Mouse (Mus musculus) stomach, embryonic 14.5 days (tissue): ENCODE results near the gene Plcg2. TPM values are rescaled to one million over a fixed set of nuclear protein-coding genes. Genes with fewer than 3 reads are reported as not detected.

Experiments used
- ATAC-seq: fragments of 200-750 bp; cut with Nextera tagmentation; 2 replicates; pipeline ENCODE4 v1.8.0; 2017; ENCODE audit warnings: low read depth, moderate TSS enrichment; ENCODE audit not compliant: insufficient number of reproducible peaks, insufficient read depth, low FRiP score
- H3K27ac ChIP-seq: fragments of 300-500 bp; sonication (generic); 2 replicates; pipeline ENCODE4 v1.5.1; 2014; ENCODE audit warnings: mild to moderate bottlenecking, low read length, moderate library complexity, mixed read lengths
- H3K27me3 ChIP-seq: fragments of 300-500 bp; sonication (generic); 2 replicates; pipeline ENCODE4 v1.6.1; 2014; ENCODE audit warnings: low read length, control low read depth, mixed read lengths; ENCODE audit not compliant: control insufficient read depth, insufficient read depth
- H3K36me3 ChIP-seq: fragments of 300-500 bp; sonication (generic); 2 replicates; pipeline ENCODE4 v1.6.1; 2014; ENCODE audit warnings: mild to moderate bottlenecking, control low read depth, low read length, moderate library complexity, mixed read lengths; ENCODE audit not compliant: control insufficient read depth, insufficient read depth
- H3K4me1 ChIP-seq: fragments of 300-500 bp; sonication (generic); 2 replicates; pipeline ENCODE4 v1.6.1; 2014; ENCODE audit warnings: low read length, control low read depth, mixed read lengths; ENCODE audit not compliant: control insufficient read depth, insufficient read depth
- H3K4me2 ChIP-seq: fragments of 300-500 bp; sonication (generic); replicated peaks from 2 replicates; pipeline ENCODE4 v1.6.1; 2014; ENCODE audit warnings: low read depth, low read length, control low read depth
- H3K4me3 ChIP-seq: fragments of 300-500 bp; sonication (generic); 2 replicates; pipeline ENCODE4 v1.5.1; 2014; ENCODE audit warnings: low read depth, low read length, control low read depth
- H3K9ac ChIP-seq: fragments of 300-500 bp; sonication (generic); replicated peaks from 2 replicates; pipeline ENCODE4 v1.6.1; 2014; ENCODE audit warnings: low read depth, mild to moderate bottlenecking, control low read depth, low read length, moderate library complexity, mixed read lengths
- H3K9me3 ChIP-seq: fragments of 300-500 bp; sonication (generic); 2 replicates; pipeline ENCODE4 v1.6.1; 2016; ENCODE audit warnings: low read depth, low read length, control low read depth; ENCODE audit not compliant: control insufficient read depth
- WGBS: fragments of 180-500 bp; shearing (Covaris S2); extraction: QIAGEN DNeasy Blood & Tissue Kit; methylation state at CpG from one replicate; pipeline ENCODE4 v1.1.7; 2014; 5-methylcytosine and 5-hydroxymethylcytosine counted together
- polyA plus RNA-seq: library from polyadenylated mRNA; unstranded; fragments of >200 nt; fragmentation: Nextera tagmentation; extraction: Ambion mirVana; gene quantifications from 2 replicates; pipeline ENCODE4 v1.2.1, GENCODE M21; 2014

The Plcg2 gene
- polyA plus RNA-seq, 1 experiment from 2014 or later, result 3.1 TPM

- no peak overlapping the region for H3K9ac ChIP-seq
- H3K4me1 ChIP-seq, result no peaks in the 10 kb centered on the region
- H3K9me3 ChIP-seq, result no peaks in the 10 kb centered on the region
- no peaks in the 10 kb centered on the region for H3K36me3 ChIP-seq
- no peak for ATAC-seq
- no peak overlapping the region for H3K27ac ChIP-seq
- WGBS, result 64% methylated on average over 9 of the region's 9 CpGs
- H3K27me3 ChIP-seq, result no peaks in the 10 kb centered on the region
- H3K4me2 ChIP-seq, result no peak overlapping the region
- no peak overlapping the region for H3K4me3 ChIP-seq
These were observed 78.2 kb downstream of the Plcg2 start for GRCm38 (mm10) chr8:117576291-117576785.

- H3K4me1 ChIP-seq, result no peaks in the 10 kb centered on the region
- no peak for ATAC-seq
- no peak overlapping the region for H3K27ac ChIP-seq
- H3K4me2 ChIP-seq, result no peak overlapping the region
- no peaks in the 10 kb centered on the region for H3K9me3 ChIP-seq
- no peak overlapping the region for H3K4me3 ChIP-seq
- no peak overlapping the region for H3K9ac ChIP-seq
- H3K27me3 ChIP-seq, result no peaks in the 10 kb centered on the region
- 75% methylated on average over 6 of the region's 6 CpGs for WGBS
- no peaks in the 10 kb centered on the region for H3K36me3 ChIP-seq
These were observed 79.0 kb downstream of the Plcg2 start for GRCm38 (mm10) chr8:117577059-117577458.

DNA sequence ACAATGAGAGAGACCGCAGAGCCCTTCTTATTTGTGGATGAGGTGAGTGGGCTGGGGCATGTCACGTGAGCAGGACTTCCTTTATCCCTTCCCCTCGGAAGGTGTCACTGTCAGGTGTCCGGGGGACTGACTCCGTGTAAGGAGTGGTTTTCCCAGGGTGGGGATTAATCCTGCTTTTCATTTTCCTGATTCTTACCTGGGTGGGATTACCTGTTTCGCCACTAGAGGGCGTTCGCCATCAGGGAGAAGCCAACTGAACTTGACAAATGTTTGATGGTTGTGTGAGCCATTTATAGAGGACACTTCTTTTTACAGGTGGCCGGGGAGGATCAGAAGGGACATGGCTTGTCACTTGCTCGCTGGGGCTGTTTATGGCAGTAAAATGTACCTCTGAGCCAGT is 79.8 kb downstream of the Plcg2 start:
- Histone ChIP-seq H3K27ac (no peak overlapping the region), H3K9ac (no peak overlapping the region), H3K4me3 (no peak overlapping the region), H3K4me2 (no peak overlapping the region), H3K9me3 (peaks cover 3% of the 10 kb centered on the region; the same call in 1 of the 2 replicates), H3K4me1 (no peaks in the 10 kb centered on the region), H3K36me3 (no peaks in the 10 kb centered on the region), H3K27me3 (no peaks in the 10 kb centered on the region)
- no peak for ATAC-seq
- WGBS, result 52% methylated on average over 10 of the region's 10 CpGs

DNA sequence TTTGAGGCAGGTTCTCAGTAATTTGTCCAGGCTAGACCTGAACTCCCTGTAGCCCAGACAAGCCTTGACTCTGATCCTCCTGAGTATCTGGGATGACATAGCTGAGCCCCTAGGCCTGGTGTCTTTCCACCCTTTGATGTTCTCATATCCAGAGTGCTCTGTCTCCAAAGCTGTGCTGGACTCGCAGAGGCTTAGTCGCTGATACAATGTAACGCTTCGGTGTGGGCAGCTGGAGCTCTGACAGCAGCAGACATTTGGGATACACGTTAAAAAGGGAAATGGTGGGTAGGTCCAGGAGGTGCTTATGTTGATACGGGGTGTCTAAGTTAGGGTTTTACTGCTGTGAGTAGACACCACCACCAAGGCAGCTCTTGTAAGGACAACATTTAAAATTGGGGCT is 80.8 kb downstream of the Plcg2 start:
- ATAC-seq, result no peak
- 86% methylated on average over 6 of the region's 6 CpGs for WGBS
- peaks cover 3% of the 10 kb centered on the region; the same call in 1 of the 2 replicates for H3K9me3 ChIP-seq
- no peak overlapping the region for H3K9ac ChIP-seq
- H3K4me2 ChIP-seq, result no peak overlapping the region
- H3K27me3 ChIP-seq, result no peaks in the 10 kb centered on the region
- H3K4me1 ChIP-seq, result no peaks in the 10 kb centered on the region
- H3K27ac ChIP-seq, result no peak overlapping the region
- no peak overlapping the region for H3K4me3 ChIP-seq
- no peaks in the 10 kb centered on the region for H3K36me3 ChIP-seq

DNA sequence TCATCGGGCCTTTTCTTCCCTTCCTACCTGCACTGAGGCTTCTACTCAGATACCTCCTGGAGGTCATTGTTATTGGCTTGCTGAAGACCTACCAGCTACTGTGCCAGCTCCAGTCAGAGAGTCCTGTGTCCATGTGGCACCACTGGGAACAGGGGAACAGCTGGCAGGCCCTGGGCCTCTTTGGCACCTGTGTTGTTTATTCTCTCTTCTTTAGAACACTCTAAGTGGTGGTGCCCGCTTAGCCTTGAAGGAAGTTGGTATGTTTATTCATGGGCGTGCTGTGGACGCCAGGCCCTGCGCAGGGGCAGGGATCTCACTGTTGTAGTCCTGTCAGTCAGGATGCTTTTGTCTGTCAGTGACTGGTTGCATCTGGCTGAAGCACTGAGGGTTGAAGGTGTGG is 95.8 kb downstream of the Plcg2 start:
- H3K4me1 ChIP-seq, result no peaks in the 10 kb centered on the region
- no peaks in the 10 kb centered on the region for H3K36me3 ChIP-seq
- no peak overlapping the region for H3K27ac ChIP-seq
- no peak overlapping the region for H3K4me2 ChIP-seq
- no peak for ATAC-seq
- H3K27me3 ChIP-seq, result no peaks in the 10 kb centered on the region
- H3K4me3 ChIP-seq, result no peak overlapping the region
- H3K9me3 ChIP-seq, result no peaks in the 10 kb centered on the region
- no peak overlapping the region for H3K9ac ChIP-seq
- 75% methylated on average over 5 of the region's 5 CpGs for WGBS

DNA sequence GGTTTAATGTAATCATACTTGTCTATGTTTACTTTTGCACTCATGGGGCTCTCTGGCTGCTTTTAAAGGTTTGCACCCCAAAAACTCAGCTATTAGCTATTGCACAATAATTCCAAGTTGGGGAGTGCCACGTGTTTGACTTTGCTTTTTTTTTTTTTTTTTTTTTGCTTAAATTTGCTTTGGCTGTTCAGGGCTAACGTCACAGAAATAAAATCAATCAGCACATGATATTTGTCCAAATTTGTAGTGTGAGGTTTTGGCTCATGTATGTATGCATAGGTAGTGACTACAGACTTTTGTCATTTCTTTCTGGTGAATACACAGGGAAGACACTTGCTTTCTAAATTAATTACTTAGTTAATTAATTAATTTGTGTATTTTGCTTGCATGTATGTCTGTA is 96.9 kb downstream of the Plcg2 start:
- Histone ChIP-seq H3K9me3 (no peaks in the 10 kb centered on the region), H3K9ac (no peak overlapping the region), H3K36me3 (no peaks in the 10 kb centered on the region), H3K4me1 (no peaks in the 10 kb centered on the region), H3K27ac (no peak overlapping the region), H3K4me3 (no peak overlapping the region), H3K27me3 (no peaks in the 10 kb centered on the region), H3K4me2 (no peak overlapping the region)
- 61% methylated on average over 2 of the region's 2 CpGs for WGBS
- no peak for ATAC-seq

DNA sequence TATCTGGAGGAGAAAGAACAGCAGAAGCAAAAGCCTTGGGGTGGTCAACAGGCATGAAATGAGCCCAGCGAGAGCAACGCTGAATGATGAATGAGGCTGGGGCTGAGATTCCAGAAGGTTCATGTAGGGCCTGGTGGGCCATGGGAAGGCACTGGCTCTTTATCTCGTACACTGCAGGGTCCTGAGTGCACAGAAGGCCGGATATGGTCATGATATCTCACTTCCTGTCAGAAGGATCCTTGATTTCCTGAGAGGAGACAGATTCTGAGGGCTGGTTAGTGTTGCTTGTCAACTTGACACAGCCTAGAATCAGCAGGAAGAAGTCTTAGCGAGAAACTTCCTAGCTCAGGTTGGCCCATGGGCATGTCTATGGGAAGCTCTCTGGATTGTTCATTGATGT is 98.7 kb downstream of the Plcg2 start:
- H3K9ac ChIP-seq, result no peak overlapping the region
- no peaks in the 10 kb centered on the region for H3K27me3 ChIP-seq
- H3K27ac ChIP-seq, result no peak overlapping the region
- H3K4me3 ChIP-seq, result no peak overlapping the region
- no peak for ATAC-seq
- no peaks in the 10 kb centered on the region for H3K4me1 ChIP-seq
- 76% methylated on average over 5 of the region's 5 CpGs for WGBS
- H3K4me2 ChIP-seq, result no peak overlapping the region
- no peaks in the 10 kb centered on the region for H3K9me3 ChIP-seq
- no peaks in the 10 kb centered on the region for H3K36me3 ChIP-seq

GRCm38 (mm10) chr8:117600839-117601238 is 102.7 kb downstream of the Plcg2 start:
- WGBS, result 76% methylated on average over 13 of the region's 13 CpGs
- no peak overlapping the region for H3K9ac ChIP-seq
- H3K27ac ChIP-seq, result no peak overlapping the region
- no peak for ATAC-seq
- H3K27me3 ChIP-seq, result no peaks in the 10 kb centered on the region
- no peaks in the 10 kb centered on the region; the same call in 1 of the 2 replicates for H3K9me3 ChIP-seq
- no peaks in the 10 kb centered on the region for H3K4me1 ChIP-seq
- H3K4me2 ChIP-seq, result no peak overlapping the region
- H3K36me3 ChIP-seq, result no peaks in the 10 kb centered on the region
- no peak overlapping the region for H3K4me3 ChIP-seq

- Histone ChIP-seq H3K4me3 (no peak overlapping the region), H3K27me3 (no peaks in the 10 kb centered on the region), H3K4me2 (no peak overlapping the region), H3K27ac (no peak overlapping the region), H3K4me1 (no peaks in the 10 kb centered on the region), H3K9ac (no peak overlapping the region), H3K9me3 (no peaks in the 10 kb centered on the region; the same call in 1 of the 2 replicates), H3K36me3 (no peaks in the 10 kb centered on the region)
- 90% methylated on average over 12 of the region's 12 CpGs for WGBS
- no peak for ATAC-seq
These were observed 106.0 kb downstream of the Plcg2 start for GRCm38 (mm10) chr8:117604101-117604500.
